8 mouse cellular contexts compared by ENCODE assay signal in genomic region chr19:9938824-9939303, GRCm38 (mm10). TPM values are rescaled to one million over a fixed set of nuclear protein-coding genes. Genes with fewer than 3 reads are reported as not detected.
DNase-seq lines count a peak whose midpoint lies in the region; ATAC-seq and TF ChIP-seq lines count a peak whose summit lies in the region.

No protein-coding gene starts in this region.

- H3K27ac ChIP-seq in gastrocnemius, adult 2 months = peak overlapping the region; percentile 28; the same call in 1 of the 2 replicates
- H3K27ac ChIP-seq in stomach, postnatal 0 days (replicated peaks) = no peak overlapping the region

- ATAC-seq in inflammation-experienced regulatory T-cells, adult 6 months = peak; percentile 87
- ATAC-seq in stomach, postnatal 0 days (ENCODE audit: low FRiP score, low TSS enrichment) = no peak

- no peak for DNase-seq in gastrocnemius, adult 2 months
- DNase-seq in gastrocnemius, adult 18-20 months (ENCODE audit: low spot score) = no peak
- peak; percentile 42 for DNase-seq in c-Kit-negative CD71-positive TER-119-positive erythroid progenitor cells, embryonic 14.5 days (ENCODE audit: low read depth, low spot score)
- DNase-seq in spleen, adult 12 weeks (ENCODE audit: low spot score) = peak; percentile 47
- no peak for DNase-seq in kidney, adult 18-20 months
- no peak for DNase-seq in left cerebral cortex, postnatal 14 days (ENCODE audit: low spot score in 2 of 2)
- DNase-seq in stomach, postnatal 0 days (ENCODE audit: low spot score) = no peak

- no peaks in the 10 kb centered on the region for H3K36me3 ChIP-seq in stomach, postnatal 0 days (ENCODE audit: control insufficient read depth, insufficient read depth, low read length)

- H3K9me3 ChIP-seq in stomach, postnatal 0 days (ENCODE audit: control insufficient read depth, low read length) = no peaks in the 10 kb centered on the region

- peak overlapping the region; percentile 39 for H3K4me3 ChIP-seq in gastrocnemius, adult 2 months
- H3K4me3 ChIP-seq in stomach, postnatal 0 days (ENCODE audit: low read depth, low read length) = no peak overlapping the region

- intact Hi-C loops in gastrocnemius, adult 2 months (cut with DNase I) = no loop called here
- intact Hi-C loops in left cerebral cortex, postnatal 14 days (cut with DNase I) = no loop called here

- no peak overlapping the region for H3K4me2 ChIP-seq in stomach, postnatal 0 days (replicated peaks; ENCODE audit: low read depth)

- no peak for TF ChIP-seq EP300 in stomach, postnatal 0 days (optimal IDR thresholded peaks at IDR 0.05)

- 67% methylated on average over 13 of the region's 13 CpGs for WGBS in stomach, postnatal 0 days

- TF ChIP-seq CTCF in gastrocnemius, adult 2 months (IDR thresholded peaks at IDR 0.05) = no peak
- TF ChIP-seq CTCF in stomach, postnatal 0 days (IDR thresholded peaks at IDR 0.05; ENCODE audit: low read depth) = no peak

- no peaks in the 10 kb centered on the region; the same call in 1 of the 2 replicates for H3K4me1 ChIP-seq in stomach, postnatal 0 days (replicated peaks; ENCODE audit: control insufficient read depth, insufficient read depth)

- H3K27me3 ChIP-seq in stomach, postnatal 0 days (ENCODE audit: control insufficient read depth, insufficient read depth, low read length) = no peaks in the 10 kb centered on the region

- H3K9ac ChIP-seq in stomach, postnatal 0 days (ENCODE audit: low read length) = no peak overlapping the region

RNA-seq across cellular contexts. Expression of gene Incenp, which starts 39.5 kb away (rescaled TPM):
- total RNA-seq in gastrocnemius, adult 2 months (2021) = 1 to 10 TPM; 2.1 to 2.7 TPM
- 1 to 10 TPM; 1.4 to 1.7 TPM for total RNA-seq in gastrocnemius, adult 18-20 months (2021)
- 10 to 100 TPM; 11.4 to 57.7 (median 18.4) TPM for polyA plus RNA-seq in inflammation-experienced regulatory T-cells, adult 6 months (2017; shearing (Covaris generic))
- 10 to 100 TPM; 17.9 to 19.5 TPM for total RNA-seq in left cerebral cortex, postnatal 14 days (2021)
- polyA plus RNA-seq in stomach, postnatal 0 days (2015; fragmentation: Nextera tagmentation; extraction: Ambion mirVana) = 20.7 and 23.8 TPM in 2 replicates

RNA-seq across cellular contexts. Expression of gene Fth1, which starts 41.5 kb away (rescaled TPM):
- 1,000 to 10,000 TPM; 2,168 to 2,432 TPM for total RNA-seq in gastrocnemius, adult 2 months (2021)
- 1,000 to 10,000 TPM; 2,098 to 2,234 TPM for total RNA-seq in gastrocnemius, adult 18-20 months (2021)
- polyA plus RNA-seq in inflammation-experienced regulatory T-cells, adult 6 months (2017; shearing (Covaris generic)) = 1,000 to 10,000 TPM; 1,678 to 2,599 (median 2,226) TPM
- 1,000 to 10,000 TPM; 1,766 to 1,778 TPM for total RNA-seq in left cerebral cortex, postnatal 14 days (2021)
- polyA plus RNA-seq in stomach, postnatal 0 days (2015; fragmentation: Nextera tagmentation; extraction: Ambion mirVana) = 2,976 and 2,992 TPM in 2 replicates

Comparison
In these comparisons a context has a peak if more than half of its experiments do, and no peak if none do; other contexts are left out.
1. DNase-seq: peak in c-Kit-negative CD71-positive TER-119-positive erythroid progenitor cells, embryonic 14.5 days (single experiment) and spleen, adult 12 weeks (single experiment); none in gastrocnemius, adult 2 months (single experiment), gastrocnemius, adult 18-20 months (single experiment), kidney, adult 18-20 months (single experiment), left cerebral cortex, postnatal 14 days (0 of 2) and stomach, postnatal 0 days (single experiment).
2. RNA of gene Incenp, which starts 39.5 kb away (total RNA-seq): 17.9 to 19.5 TPM in left cerebral cortex, postnatal 14 days; 2.1 to 2.7 TPM in gastrocnemius, adult 2 months and 1.4 to 1.7 TPM in gastrocnemius, adult 18-20 months; every median in the first group is over 4 times any median in the second.